Mouse (Mus musculus) limb, embryonic 10.5 days (tissue): Measurements from ENCODE around the gene Epb41l3. TPM values are rescaled to one million over a fixed set of nuclear protein-coding genes. Genes with fewer than 3 reads are reported as not detected.

ENCODE experiments used
- DNase-seq: peaks from one replicate; pipeline ENCODE4 v3.0.0-alpha.2; 2017; ENCODE audit warnings: low spot score
- H3K27ac ChIP-seq: fragments of 300-500 bp; sonication (generic); 2 replicates; pipeline ENCODE4 v1.5.1; 2016; ENCODE audit warnings: mild to moderate bottlenecking
- H3K27me3 ChIP-seq: fragments of 300-500 bp; sonication (generic); 2 replicates; pipeline ENCODE4 v1.6.1; 2016; ENCODE audit warnings: low read depth, mild to moderate bottlenecking; ENCODE audit not compliant: poor library complexity, severe bottlenecking
- H3K36me3 ChIP-seq: fragments of 300-500 bp; sonication (generic); 2 replicates; pipeline ENCODE4 v1.6.1; 2016; ENCODE audit warnings: mild to moderate bottlenecking, moderate library complexity
- H3K4me1 ChIP-seq: fragments of 300-500 bp; sonication (generic); 2 replicates; pipeline ENCODE4 v1.6.1; 2016
- H3K4me3 ChIP-seq: fragments of 300-500 bp; sonication (generic); 2 replicates; pipeline ENCODE4 v1.5.1; 2016; ENCODE audit warnings: mild to moderate bottlenecking, moderate library complexity
- H3K9me3 ChIP-seq: fragments of 300-500 bp; sonication (generic); replicated peaks from 2 replicates; pipeline ENCODE4 v1.6.1; 2016; ENCODE audit warnings: mild to moderate bottlenecking
- WGBS: fragments of 180-500 bp; shearing (Covaris S2); methylation state at CpG from one replicate; pipeline ENCODE4 v1.1.7; 2016; 5-methylcytosine and 5-hydroxymethylcytosine counted together
- polyA plus RNA-seq: library from polyadenylated mRNA; unstranded; fragments of >200 nt; fragmentation: Nextera tagmentation; extraction: Ambion mirVana; gene quantifications from 2 replicates; pipeline ENCODE4 v1.2.1, GENCODE M21; 2016

The Epb41l3 gene
- polyA plus RNA-seq, 1 experiment from 2014 or later: 58.5 TPM

DNA sequence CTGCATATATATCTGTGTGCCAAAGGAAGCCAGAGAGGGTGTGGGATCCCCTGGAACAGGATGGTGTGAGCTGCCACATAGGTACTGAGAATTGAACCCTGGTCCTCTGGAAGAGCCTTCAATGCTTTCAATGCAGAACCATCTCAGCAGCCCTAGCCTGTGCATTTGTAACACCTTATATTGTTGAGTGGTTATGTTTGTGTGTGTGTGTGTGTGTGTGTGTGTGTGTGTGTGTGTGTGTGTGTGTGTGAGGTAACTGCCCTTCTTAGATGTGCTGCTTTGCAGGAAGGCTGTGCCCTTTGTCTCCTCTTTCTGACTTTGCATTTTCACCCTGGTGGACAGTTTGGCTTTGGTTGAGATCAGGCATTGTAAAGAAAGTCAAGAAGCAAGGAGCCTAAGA is 87.2 kb downstream of the Epb41l3 start:
- DNase-seq: no peak
- Histone ChIP-seq H3K27me3 (no peaks in the 10 kb centered on the region), H3K9me3 (no peaks in the 10 kb centered on the region), H3K36me3 (no peaks in the 10 kb centered on the region), H3K4me3 (no peak overlapping the region), H3K27ac (no peak overlapping the region), H3K4me1 (peaks cover 9% of the 10 kb centered on the region)

DNA sequence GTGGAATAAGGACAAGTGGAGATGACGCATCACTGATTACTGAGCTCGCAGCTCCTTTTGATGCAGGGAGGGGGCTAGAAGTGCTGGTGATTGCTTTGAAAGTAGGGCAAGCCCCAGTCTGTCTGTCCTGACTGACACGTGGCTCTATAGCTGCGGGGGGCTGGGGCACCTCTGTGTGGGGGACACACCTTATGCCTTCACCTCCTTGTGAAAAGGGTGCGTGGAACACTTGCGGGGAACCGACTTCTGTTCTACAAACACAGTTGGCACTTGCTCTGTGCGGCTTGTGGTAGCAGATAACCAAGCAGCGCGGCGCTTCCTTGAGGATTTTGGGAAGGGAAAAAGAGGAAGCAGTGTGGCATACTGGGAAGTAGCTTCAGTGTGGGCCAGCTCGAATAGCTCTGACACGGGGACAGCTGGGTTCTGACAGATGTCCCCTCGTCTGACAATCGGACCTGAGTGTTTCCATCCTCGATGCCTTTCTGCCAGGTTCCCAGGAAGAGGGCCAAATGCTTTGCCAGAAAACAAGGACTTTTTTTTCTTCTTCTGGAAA is 101.5 kb downstream of the Epb41l3 start:
- peaks cover 20% of the 10 kb centered on the region for H3K4me1 ChIP-seq
- no peak for DNase-seq
- 51% methylated on average over 16 of the region's 16 CpGs for WGBS
- no peak overlapping the region for H3K4me3 ChIP-seq
- H3K36me3 ChIP-seq: no peaks in the 10 kb centered on the region
- no peaks in the 10 kb centered on the region for H3K9me3 ChIP-seq
- H3K27me3 ChIP-seq: no peaks in the 10 kb centered on the region
- H3K27ac ChIP-seq: no peak overlapping the region

DNA sequence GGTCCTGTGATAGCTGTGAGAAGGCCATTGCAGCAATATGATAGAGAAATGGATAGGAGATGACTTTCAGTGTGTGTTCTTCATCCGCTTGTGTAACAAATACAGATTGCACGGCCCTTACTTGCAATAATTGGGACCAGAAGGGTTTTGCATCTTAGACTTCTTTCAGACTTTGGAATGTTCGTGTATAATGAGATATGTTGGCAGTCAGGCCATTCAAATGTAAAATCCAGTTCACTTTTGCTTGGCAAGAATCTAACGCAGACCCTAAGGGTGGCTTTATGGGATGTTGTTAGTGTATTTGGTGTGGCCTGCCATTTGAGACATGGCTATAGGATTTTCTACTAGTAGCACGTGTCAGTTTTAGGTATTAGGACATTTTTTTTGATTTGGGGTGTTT is 102.5 kb downstream of the Epb41l3 start:
- 91% methylated on average over 5 of the region's 5 CpGs for WGBS
- H3K4me1 ChIP-seq: peaks cover 24% of the 10 kb centered on the region
- no peak overlapping the region for H3K4me3 ChIP-seq
- H3K27me3 ChIP-seq: no peaks in the 10 kb centered on the region
- DNase-seq: no peak
- no peaks in the 10 kb centered on the region for H3K9me3 ChIP-seq
- no peaks in the 10 kb centered on the region for H3K36me3 ChIP-seq
- no peak overlapping the region for H3K27ac ChIP-seq

DNA sequence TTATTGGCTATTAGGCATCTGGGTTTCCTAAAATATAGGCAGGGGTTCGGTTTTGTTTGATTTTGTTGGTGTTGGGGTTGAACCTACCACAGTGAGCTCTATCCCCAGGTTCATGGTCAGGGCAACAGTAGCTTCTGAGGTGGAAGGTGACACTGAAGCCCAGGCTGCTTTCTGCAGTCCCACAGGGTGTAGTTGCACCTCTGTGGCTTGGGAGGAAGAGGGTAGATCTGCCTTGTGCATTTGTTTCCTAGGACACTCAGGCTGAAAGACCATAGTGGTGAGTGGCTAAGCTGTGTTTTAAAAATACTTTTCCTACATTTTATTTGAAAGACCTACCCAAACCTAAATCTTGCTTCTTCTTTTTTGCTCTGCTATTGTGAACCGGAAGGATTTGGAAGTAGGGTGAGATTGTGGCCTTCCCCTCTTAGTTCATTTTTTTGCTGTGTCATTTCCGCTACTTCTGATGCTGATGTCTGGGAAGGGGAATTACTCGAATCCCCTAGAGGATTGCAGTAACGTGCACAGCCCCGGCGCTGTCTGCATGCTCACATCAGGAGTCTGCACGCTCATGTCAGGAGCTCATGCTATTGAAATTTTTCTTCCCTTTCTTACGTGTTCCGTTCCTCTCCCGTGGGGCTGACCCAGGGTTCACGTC is 105.5 kb downstream of the Epb41l3 start:
- no peaks in the 10 kb centered on the region for H3K27me3 ChIP-seq
- WGBS: 45% methylated on average over 12 of the region's 12 CpGs
- no peaks in the 10 kb centered on the region for H3K36me3 ChIP-seq
- H3K9me3 ChIP-seq: no peaks in the 10 kb centered on the region
- peaks cover 24% of the 10 kb centered on the region for H3K4me1 ChIP-seq
- peak overlapping the region; percentile 17; the same call in 1 of the 2 replicates for H3K4me3 ChIP-seq
- peak overlapping the region; percentile 42 for H3K27ac ChIP-seq
- DNase-seq: peak; percentile 34

DNA sequence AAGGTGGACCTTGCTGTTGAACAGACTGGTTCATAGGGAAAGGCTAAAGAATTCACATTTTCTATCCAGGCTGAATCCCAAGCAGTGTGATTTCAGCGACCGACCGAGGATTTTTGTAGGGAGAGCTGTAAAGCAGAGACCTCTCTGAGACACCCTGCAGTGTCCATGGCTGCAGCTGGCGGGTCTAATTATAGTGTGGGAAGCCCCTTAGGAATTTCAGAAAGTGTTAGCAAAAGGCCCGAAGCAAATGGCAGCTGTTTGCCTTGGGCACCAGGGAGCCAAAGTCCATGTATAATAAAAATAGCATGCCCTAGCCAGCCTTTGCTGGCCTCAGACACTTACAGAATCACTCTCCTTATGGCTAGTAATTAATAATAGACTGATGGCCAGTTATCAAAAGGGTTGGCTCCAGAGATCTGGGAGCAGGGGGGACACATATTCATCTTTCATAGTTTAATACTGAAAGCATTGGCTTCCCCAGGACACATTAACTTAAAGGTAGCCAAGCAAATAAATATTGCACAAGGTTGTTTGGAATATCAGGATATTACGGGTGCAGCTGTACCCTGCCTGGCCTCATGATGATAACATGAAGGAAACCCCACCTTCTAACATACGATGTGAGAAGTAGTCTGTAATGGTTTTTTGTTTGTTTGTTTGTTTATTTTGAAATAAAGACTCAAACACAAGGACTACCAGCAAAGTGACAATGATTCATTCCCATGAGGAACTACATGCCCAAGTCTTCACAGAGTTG is 106.3 kb downstream of the Epb41l3 start:
- peak; percentile 37 for DNase-seq
- Histone ChIP-seq H3K4me1 (peaks cover 24% of the 10 kb centered on the region), H3K9me3 (no peaks in the 10 kb centered on the region), H3K36me3 (no peaks in the 10 kb centered on the region), H3K4me3 (peak overlapping the region; percentile 17; the same call in 1 of the 2 replicates), H3K27me3 (no peaks in the 10 kb centered on the region), H3K27ac (peak overlapping the region; percentile 42; the same call in 1 of the 2 replicates)
- WGBS: 24% methylated on average over 7 of the region's 7 CpGs

DNA sequence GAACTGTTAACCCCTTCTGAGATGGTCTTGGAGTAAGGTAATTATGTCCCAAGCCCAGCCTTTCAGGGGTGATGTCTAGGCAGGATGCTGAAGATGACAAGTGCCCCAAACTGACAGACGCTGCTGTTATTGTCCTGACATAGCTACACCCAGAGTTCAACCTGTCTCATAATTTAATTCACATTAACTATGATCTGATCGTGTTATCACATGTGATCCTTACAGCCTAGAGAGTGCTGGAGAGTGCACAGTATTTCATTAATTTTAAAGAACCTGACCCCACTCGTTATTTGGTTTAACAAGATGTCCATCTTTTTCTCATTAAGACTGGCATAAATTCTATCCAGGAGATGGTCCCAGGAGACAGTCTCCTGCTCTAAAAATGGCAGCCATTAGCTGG is 112.3 kb downstream of the Epb41l3 start:
- no peak overlapping the region for H3K4me3 ChIP-seq
- no peaks in the 10 kb centered on the region for H3K27me3 ChIP-seq
- no peak for DNase-seq
- peaks cover 21% of the 10 kb centered on the region for H3K4me1 ChIP-seq
- H3K27ac ChIP-seq: no peak overlapping the region
- H3K9me3 ChIP-seq: no peaks in the 10 kb centered on the region
- H3K36me3 ChIP-seq: no peaks in the 10 kb centered on the region
- 54% methylated on average over 3 of the region's 3 CpGs for WGBS

DNA sequence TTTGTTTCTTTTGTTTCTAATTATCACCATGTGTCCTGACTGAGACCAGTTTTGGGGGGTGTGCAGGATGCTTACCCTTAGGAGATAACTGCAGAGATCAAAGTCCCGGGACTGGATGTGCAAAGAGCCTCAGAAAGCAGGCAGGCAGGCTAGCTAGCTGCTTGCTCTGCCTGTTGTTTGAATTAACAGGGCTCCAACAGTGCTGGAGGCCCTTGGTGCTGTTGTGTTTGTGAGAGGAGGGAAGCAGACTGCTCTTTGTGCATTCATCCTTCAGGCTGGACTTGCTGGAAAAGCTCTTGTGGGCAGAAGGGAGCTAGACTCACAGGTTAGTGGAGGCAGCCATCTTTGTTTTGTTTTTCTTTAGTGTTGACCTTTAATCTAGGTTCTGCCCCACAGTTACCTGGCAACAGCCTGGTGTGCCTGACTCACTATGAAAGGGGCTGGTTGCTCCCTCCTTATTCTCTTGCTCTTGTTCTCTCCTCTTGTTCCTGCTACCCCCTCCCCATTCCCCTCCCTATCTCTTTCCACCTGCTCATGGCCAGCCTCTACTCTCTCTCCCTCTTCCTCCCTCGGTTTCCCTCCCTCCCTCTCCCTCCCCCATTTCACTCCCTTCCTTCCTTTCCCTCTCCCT is 117.5 kb downstream of the Epb41l3 start:
- 5% methylated on average over 2 of the region's 2 CpGs for WGBS
- Histone ChIP-seq H3K27me3 (no peaks in the 10 kb centered on the region), H3K36me3 (no peaks in the 10 kb centered on the region), H3K27ac (peak overlapping the region; percentile 64), H3K4me1 (peaks cover 28% of the 10 kb centered on the region), H3K4me3 (no peak overlapping the region), H3K9me3 (no peaks in the 10 kb centered on the region)
- no peak for DNase-seq

DNA sequence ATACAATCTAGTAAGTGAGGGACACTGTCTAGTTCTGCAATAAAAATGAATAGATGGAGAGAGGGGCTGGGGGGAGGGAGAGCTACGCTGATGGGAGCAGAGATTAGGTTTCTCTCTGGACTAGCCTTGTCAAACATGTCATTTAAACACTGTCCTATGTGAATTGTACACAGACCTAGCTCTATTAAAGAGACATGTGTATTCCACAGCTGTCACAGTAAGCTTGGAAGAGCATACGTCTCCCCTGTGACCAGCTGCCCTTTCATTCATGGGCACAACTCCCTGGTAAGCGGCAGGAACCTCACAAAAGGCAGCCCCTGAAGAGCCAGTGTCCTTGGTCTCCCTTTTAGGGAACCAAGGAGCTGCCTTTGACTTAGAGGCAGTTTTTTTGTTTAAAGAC is 119.1 kb downstream of the Epb41l3 start:
- Histone ChIP-seq H3K4me3 (no peak overlapping the region), H3K4me1 (peaks cover 36% of the 10 kb centered on the region), H3K27ac (no peak overlapping the region), H3K9me3 (no peaks in the 10 kb centered on the region), H3K27me3 (no peaks in the 10 kb centered on the region), H3K36me3 (no peaks in the 10 kb centered on the region)
- DNase-seq: no peak
- 40% methylated on average over 3 of the region's 3 CpGs for WGBS

DNA sequence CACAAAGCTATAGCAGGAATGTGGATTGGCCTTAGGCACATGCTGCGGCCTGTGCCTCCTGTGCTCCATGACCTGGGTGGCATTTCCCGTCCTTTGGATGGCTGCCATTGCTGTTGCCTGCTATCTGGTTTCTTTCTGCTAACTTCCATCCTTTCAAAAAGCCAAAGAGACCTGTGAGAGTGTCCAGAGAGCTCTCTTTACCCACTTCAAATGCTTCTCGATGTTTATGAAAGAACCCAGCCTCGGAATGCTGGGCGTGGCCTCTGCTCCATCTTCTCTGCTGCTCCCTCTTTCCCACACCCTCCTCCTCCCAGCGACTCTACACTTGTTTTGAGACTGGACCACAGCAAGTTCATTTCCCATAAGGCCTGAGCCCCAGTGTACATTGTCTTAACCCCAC is 120.3 kb downstream of the Epb41l3 start:
- 85% methylated on average over 6 of the region's 6 CpGs for WGBS
- H3K36me3 ChIP-seq: no peaks in the 10 kb centered on the region
- H3K27ac ChIP-seq: no peak overlapping the region
- no peaks in the 10 kb centered on the region for H3K27me3 ChIP-seq
- no peak overlapping the region for H3K4me3 ChIP-seq
- H3K4me1 ChIP-seq: peaks cover 36% of the 10 kb centered on the region
- H3K9me3 ChIP-seq: no peaks in the 10 kb centered on the region
- no peak for DNase-seq

DNA sequence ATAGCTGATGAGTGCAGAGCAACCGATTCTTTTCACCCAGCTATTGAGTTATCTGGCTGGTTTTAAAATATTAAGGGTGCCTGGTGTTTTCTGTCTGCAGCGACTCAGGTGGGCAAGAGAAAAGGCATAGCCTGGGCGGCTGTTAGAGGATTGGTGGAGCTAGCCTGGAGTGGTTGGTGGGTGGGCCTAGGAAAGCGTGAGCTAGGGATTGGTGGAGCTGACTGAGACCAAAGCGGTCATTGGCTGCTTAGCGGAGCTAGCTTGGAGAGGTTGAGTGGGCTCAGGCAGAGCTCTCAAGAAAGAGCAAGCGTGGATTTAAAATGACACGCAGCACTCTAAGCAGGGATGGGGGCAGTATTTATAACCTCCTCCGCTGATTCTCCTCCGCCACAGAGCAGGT is 121.2 kb downstream of the Epb41l3 start:
- DNase-seq: no peak
- H3K27ac ChIP-seq: no peak overlapping the region
- no peaks in the 10 kb centered on the region for H3K27me3 ChIP-seq
- H3K4me1 ChIP-seq: peaks cover 36% of the 10 kb centered on the region
- WGBS: 79% methylated on average over 10 of the region's 10 CpGs
- no peaks in the 10 kb centered on the region for H3K36me3 ChIP-seq
- no peaks in the 10 kb centered on the region for H3K9me3 ChIP-seq
- H3K4me3 ChIP-seq: no peak overlapping the region

DNA sequence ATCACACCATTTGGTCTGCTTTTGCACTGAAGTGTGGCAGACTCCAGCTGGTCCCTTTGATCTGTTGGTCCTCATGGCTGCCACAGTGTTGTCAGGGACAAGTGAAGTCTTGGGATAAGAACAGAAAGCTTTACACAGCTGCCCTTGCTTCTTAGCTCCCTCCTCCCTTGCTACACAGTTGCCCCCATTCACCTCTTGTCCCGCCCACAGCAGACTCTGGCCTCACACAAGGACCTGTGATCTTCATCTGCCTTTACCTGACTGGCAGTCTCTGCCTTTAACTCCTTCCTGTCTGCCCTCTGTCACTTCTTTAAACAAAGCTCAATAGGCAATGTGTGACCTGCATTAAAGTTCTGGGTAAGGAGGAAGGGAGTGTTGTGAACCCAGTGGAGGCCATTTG is 123.3 kb downstream of the Epb41l3 start:
- Histone ChIP-seq H3K4me3 (no peak overlapping the region), H3K4me1 (peaks cover 17% of the 10 kb centered on the region), H3K9me3 (no peaks in the 10 kb centered on the region), H3K36me3 (no peaks in the 10 kb centered on the region), H3K27ac (no peak overlapping the region), H3K27me3 (no peaks in the 10 kb centered on the region)
- no peak for DNase-seq
- WGBS: 25% methylated on average over 1 of the region's 1 CpGs

DNA sequence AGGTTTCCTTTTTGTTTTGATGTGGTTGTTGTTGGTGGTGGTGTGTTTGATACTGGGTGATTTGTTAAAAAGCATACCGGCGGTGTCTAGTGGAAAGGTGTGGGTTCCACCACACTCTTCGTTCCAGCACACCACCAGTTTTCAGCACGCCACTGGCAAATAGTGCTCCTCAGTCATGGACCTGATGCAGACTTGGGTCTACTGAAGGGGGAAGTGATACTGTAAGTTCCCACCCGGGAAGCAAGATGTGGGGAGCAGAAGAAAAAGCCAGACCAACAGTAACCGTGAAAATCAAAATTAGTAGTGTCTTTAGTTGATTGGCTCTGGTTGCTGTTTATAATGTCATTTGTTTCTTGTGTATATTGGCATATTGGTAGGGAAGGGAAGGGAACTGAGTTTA is 124.3 kb downstream of the Epb41l3 start:
- H3K9me3 ChIP-seq: no peaks in the 10 kb centered on the region
- no peaks in the 10 kb centered on the region for H3K36me3 ChIP-seq
- no peak overlapping the region for H3K4me3 ChIP-seq
- WGBS: 87% methylated on average over 6 of the region's 6 CpGs
- peaks cover 8% of the 10 kb centered on the region for H3K4me1 ChIP-seq
- no peak for DNase-seq
- no peak overlapping the region for H3K27ac ChIP-seq
- H3K27me3 ChIP-seq: no peaks in the 10 kb centered on the region

DNA sequence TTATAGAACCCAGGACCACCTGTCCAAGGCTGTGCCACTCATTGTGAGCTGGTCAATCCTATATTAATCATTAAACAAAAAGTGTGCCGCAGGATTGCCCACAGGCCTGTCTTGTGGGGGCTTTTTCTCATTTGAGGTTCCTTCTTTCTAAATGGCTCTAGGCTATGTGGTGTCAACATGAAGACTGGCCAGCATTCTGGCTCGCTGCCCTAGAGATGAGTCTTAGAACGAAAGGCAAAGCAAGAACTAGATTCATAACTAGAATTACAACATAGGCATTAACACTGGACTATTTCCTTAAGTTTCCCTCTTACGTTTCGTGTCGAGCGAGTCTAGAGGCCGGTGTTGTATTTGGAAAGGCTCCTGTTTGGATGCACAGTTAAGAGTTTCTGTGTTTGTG is 125.5 kb downstream of the Epb41l3 start:
- H3K27me3 ChIP-seq: no peaks in the 10 kb centered on the region
- 96% methylated on average over 8 of the region's 8 CpGs for WGBS
- H3K27ac ChIP-seq: no peak overlapping the region
- H3K4me1 ChIP-seq: peaks cover 8% of the 10 kb centered on the region
- H3K9me3 ChIP-seq: no peaks in the 10 kb centered on the region
- H3K4me3 ChIP-seq: no peak overlapping the region
- DNase-seq: no peak
- no peaks in the 10 kb centered on the region for H3K36me3 ChIP-seq
